Mouse (Mus musculus): ENCODE measurements around the gene Itgb1bp1.

DNA sequence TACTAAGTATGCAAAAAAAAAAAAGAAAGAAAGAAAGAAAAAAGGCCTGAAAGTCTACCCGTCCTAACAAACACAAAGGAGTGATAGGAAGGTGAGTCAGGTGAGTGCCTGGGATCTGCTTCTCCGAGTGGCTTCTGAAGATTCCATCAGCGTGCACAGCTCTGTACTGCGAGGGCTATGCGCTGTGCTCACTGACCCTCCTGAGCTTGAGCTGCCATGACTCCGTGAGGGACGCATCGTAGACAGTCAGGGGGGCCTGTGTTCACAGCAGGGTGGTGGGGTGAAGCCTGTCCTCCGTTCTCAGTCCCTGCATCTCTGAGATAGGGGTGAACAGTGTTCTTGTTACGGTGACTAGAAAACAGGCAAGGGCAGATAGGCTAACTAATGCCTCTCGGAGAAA is 12.8 kb upstream of the Itgb1bp1 start:
- TF ChIP-seq CTCF (IDR thresholded peaks at IDR 0.05) (no peak), EP300 (IDR thresholded peaks at IDR 0.05) (no peak)

All from lung, postnatal 0 days (tissue).